Mouse (Mus musculus) hindbrain, embryonic 13.5 days (tissue): ENCODE measurements at regions not wholly inside any gene's neighbourhood (a gene's known extent, or its start where the extent isn't known, plus 50 kb on each side); places are given as distances from the start of the nearest gene placed in this dataset.

Source experiments
- ATAC-seq: fragments of 200-750 bp; cut with Nextera tagmentation; 2 replicates; pipeline ENCODE4 v1.8.0; 2017; ENCODE audit warnings: moderate TSS enrichment; ENCODE audit not compliant: low FRiP score
- H3K27ac ChIP-seq: fragments of 300-500 bp; sonication (generic); 2 replicates; pipeline ENCODE4 v1.5.1; 2015; ENCODE audit warnings: inconsistent platforms, mild to moderate bottlenecking, moderate library complexity
- H3K27me3 ChIP-seq: fragments of 300-500 bp; sonication (generic); 2 replicates; pipeline ENCODE4 v1.6.1; 2015; ENCODE audit warnings: mild to moderate bottlenecking, inconsistent platforms
- H3K36me3 ChIP-seq: fragments of 300-500 bp; sonication (generic); 2 replicates; pipeline ENCODE4 v1.6.1; 2015; ENCODE audit warnings: mild to moderate bottlenecking, inconsistent platforms
- H3K4me1 ChIP-seq: fragments of 300-500 bp; sonication (generic); replicated peaks from 2 replicates; pipeline ENCODE4 v1.6.1; 2015; ENCODE audit warnings: inconsistent platforms
- H3K4me2 ChIP-seq: fragments of 300-500 bp; sonication (generic); 2 replicates; pipeline ENCODE4 v1.6.1; 2015; ENCODE audit warnings: inconsistent platforms, mild to moderate bottlenecking, moderate library complexity
- H3K4me3 ChIP-seq: fragments of 300-500 bp; sonication (generic); 2 replicates; pipeline ENCODE4 v1.5.1; 2015; ENCODE audit warnings: mild to moderate bottlenecking, inconsistent platforms
- H3K9ac ChIP-seq: fragments of 300-500 bp; sonication (generic); 2 replicates; pipeline ENCODE4 v1.6.1; 2015; ENCODE audit warnings: mild to moderate bottlenecking, inconsistent platforms
- H3K9me3 ChIP-seq: fragments of 300-500 bp; sonication (generic); 2 replicates; pipeline ENCODE4 v1.6.1; 2016; ENCODE audit warnings: inconsistent platforms
- WGBS: fragments of 180-500 bp; shearing (Covaris S2); methylation state at CpG from one replicate; pipeline ENCODE4 v1.1.7; 2015; 5-methylcytosine and 5-hydroxymethylcytosine counted together

GRCm38 (mm10) chr6:84325384-84326114 is 268.2 kb downstream of the Cyp26b1 start:
- Histone ChIP-seq H3K4me1 (no peaks in the 10 kb centered on the region), H3K9ac (no peak overlapping the region), H3K4me2 (no peak overlapping the region), H3K4me3 (no peak overlapping the region), H3K9me3 (no peaks in the 10 kb centered on the region), H3K36me3 (no peaks in the 10 kb centered on the region), H3K27ac (no peak overlapping the region), H3K27me3 (peaks cover 11% of the 10 kb centered on the region; the same call in 1 of the 2 replicates)
- ATAC-seq, result no peak
- WGBS, result 76% methylated on average over 5 of the region's 5 CpGs

DNA sequence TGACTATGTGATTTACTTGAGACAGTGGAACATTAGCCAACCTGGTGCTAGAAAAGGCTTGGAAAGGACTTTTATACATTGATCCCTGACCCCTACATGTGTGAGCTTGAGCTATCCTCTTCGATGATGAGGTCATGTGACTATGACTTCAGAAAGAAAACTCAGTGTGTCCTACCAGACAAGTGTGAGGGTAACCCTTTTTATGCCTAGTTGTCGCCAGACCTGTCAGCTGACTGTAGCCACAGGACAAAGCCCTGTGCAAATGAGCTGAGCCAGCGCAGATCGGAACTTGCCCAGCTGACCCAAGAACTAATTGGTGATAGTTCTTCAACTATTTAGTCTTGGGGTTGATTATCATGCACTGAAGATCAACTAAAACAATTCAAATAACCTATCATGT is 269.5 kb downstream of the Cyp26b1 start:
- Histone ChIP-seq H3K27me3 (peaks cover 11% of the 10 kb centered on the region; the same call in 1 of the 2 replicates), H3K4me1 (no peaks in the 10 kb centered on the region; the same call in 1 of the 2 replicates), H3K4me2 (no peak overlapping the region), H3K9me3 (no peaks in the 10 kb centered on the region), H3K36me3 (no peaks in the 10 kb centered on the region), H3K9ac (no peak overlapping the region), H3K27ac (no peak overlapping the region), H3K4me3 (no peak overlapping the region)
- ATAC-seq, result no peak
- 86% methylated on average over 4 of the region's 4 CpGs for WGBS

GRCm38 (mm10) chr6:84322528-84322927 is 271.2 kb downstream of the Cyp26b1 start:
- no peak for ATAC-seq
- WGBS, result 89% methylated on average over 4 of the region's 4 CpGs
- peaks cover 11% of the 10 kb centered on the region; the same call in 1 of the 2 replicates for H3K27me3 ChIP-seq

DNA sequence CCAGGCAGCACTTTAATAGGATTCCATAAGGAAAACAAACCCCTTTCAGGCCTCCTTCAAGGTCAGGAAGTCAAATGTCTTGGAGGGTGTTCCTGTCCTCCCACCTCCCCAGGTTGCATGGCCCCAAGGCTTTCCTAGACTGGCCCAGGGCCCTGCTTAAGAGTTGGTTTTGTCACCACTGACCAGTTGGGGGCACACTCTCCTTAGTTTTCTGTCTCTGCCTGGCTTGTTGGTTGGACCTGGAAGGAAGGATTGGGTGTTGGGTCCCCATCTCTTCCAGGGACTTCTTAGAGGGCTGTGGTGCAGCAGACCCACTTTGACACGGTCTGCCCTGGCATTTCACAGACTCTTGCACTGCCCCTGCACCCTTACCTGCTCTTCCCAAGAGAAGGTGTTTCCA is 273.1 kb downstream of the Cyp26b1 start:
- Histone ChIP-seq H3K9me3 (no peaks in the 10 kb centered on the region), H3K4me1 (peaks cover 6% of the 10 kb centered on the region), H3K9ac (no peak overlapping the region), H3K4me2 (no peak overlapping the region), H3K27ac (no peak overlapping the region), H3K36me3 (no peaks in the 10 kb centered on the region), H3K27me3 (peaks cover 11% of the 10 kb centered on the region; the same call in 1 of the 2 replicates), H3K4me3 (no peak overlapping the region)
- no peak for ATAC-seq
- 92% methylated on average over 1 of the region's 1 CpGs for WGBS

More at GRCm38 (mm10) chr6:84322528-84322927, 271.2 kb downstream of the Cyp26b1 start:
- Histone ChIP-seq H3K9ac (no peak overlapping the region), H3K9me3 (no peaks in the 10 kb centered on the region), H3K27ac (no peak overlapping the region), H3K4me2 (no peak overlapping the region), H3K36me3 (no peaks in the 10 kb centered on the region), H3K4me1 (peaks cover 6% of the 10 kb centered on the region), H3K4me3 (no peak overlapping the region)

- Histone ChIP-seq H3K27ac (no peak overlapping the region), H3K9ac (no peak overlapping the region), H3K36me3 (no peaks in the 10 kb centered on the region), H3K9me3 (no peaks in the 10 kb centered on the region), H3K27me3 (peaks cover 28% of the 10 kb centered on the region), H3K4me3 (no peak overlapping the region), H3K4me2 (no peak overlapping the region), H3K4me1 (peaks cover 7% of the 10 kb centered on the region)
- WGBS, result 25% methylated on average over 4 of the region's 4 CpGs
- 0 out of 2 replicates have a peak, but pooled peaks have one; percentile 39 for ATAC-seq
These were observed 274.9 kb downstream of the Cyp26b1 start for GRCm38 (mm10) chr6:84318774-84319173.

DNA sequence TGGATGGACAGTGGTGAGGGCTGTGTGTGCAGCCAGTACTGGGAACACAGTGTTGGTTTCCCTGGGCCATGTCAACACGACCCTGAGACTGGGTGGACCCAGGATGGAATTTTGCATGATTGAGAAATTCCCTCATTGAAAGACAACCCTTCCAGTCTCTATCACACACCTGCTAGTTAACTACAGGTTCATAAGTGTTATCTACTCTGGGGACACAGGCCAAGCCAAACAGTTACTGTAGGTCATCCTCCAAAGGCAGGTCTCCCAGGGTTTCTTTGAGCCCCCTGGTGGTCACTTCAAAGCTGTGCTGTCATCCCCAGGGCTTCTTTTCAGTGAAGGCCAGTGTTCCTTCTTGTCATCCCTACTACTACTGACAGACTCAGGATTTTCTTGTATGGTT is 276.7 kb downstream of the Cyp26b1 start:
- no peak overlapping the region for H3K27ac ChIP-seq
- no peak overlapping the region for H3K4me2 ChIP-seq
- H3K9ac ChIP-seq, result no peak overlapping the region
- no peak for ATAC-seq
- H3K36me3 ChIP-seq, result no peaks in the 10 kb centered on the region
- WGBS, result 88% methylated on average over 1 of the region's 1 CpGs
- H3K27me3 ChIP-seq, result peaks cover 29% of the 10 kb centered on the region
- peaks cover 13% of the 10 kb centered on the region for H3K4me1 ChIP-seq
- no peaks in the 10 kb centered on the region for H3K9me3 ChIP-seq
- no peak overlapping the region for H3K4me3 ChIP-seq

DNA sequence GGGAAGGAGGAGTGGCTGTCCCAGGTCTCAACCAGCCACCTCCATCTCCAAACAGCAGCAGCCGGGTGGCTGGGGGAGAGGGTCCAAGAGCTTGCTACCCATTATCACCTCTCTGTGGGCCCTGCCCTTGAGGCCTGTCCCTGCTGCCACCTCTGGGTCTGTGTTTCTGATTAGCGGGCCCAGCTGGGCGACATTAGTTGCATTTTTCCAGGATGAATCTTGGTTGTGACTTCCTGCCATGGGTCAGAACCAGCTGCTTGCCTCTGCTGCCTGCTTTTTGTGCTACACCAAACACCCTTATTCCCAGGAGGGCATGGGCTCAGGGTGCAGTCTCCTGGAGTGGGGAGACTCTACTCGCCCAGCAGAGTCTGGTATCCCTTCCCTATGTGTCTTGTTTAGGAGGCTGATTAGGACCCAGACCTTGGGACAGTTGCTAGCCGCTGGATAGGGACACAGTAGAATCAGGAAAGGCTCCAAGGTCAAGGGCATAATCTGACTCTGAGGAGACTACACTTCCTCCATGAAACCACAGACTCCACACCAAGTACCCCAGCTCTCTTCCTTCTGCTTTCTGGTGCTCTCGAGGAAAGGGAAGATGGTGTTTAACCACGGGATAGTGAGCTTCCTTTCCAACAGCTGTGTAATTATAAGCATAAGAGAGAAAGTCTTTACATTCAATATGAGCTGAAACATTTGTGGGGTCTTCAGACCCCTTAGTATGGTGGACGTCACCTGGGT is 278.4 kb downstream of the Cyp26b1 start:
- no peak for ATAC-seq

GRCm38 (mm10) chr6:84313797-84314196 is 279.9 kb downstream of the Cyp26b1 start:
- Histone ChIP-seq H3K9ac (no peak overlapping the region), H3K4me3 (no peak overlapping the region), H3K4me1 (peaks cover 15% of the 10 kb centered on the region), H3K9me3 (no peaks in the 10 kb centered on the region), H3K4me2 (no peak overlapping the region), H3K36me3 (no peaks in the 10 kb centered on the region), H3K27me3 (peaks cover 24% of the 10 kb centered on the region), H3K27ac (no peak overlapping the region)
- no peak for ATAC-seq
- WGBS, result 13% methylated on average over 4 of the region's 4 CpGs

More for the DNA sequence above, 278.4 kb downstream of the Cyp26b1 start:
- H3K4me3 ChIP-seq, result no peak overlapping the region
- no peak overlapping the region for H3K4me2 ChIP-seq
- no peak overlapping the region for H3K27ac ChIP-seq
- no peaks in the 10 kb centered on the region for H3K36me3 ChIP-seq
- no peak overlapping the region for H3K9ac ChIP-seq
- H3K4me1 ChIP-seq, result peaks cover 18% of the 10 kb centered on the region
- no peaks in the 10 kb centered on the region for H3K9me3 ChIP-seq
- WGBS, result 87% methylated on average over 8 of the region's 8 CpGs
- peaks cover 21% of the 10 kb centered on the region for H3K27me3 ChIP-seq

- 63% methylated on average over 9 of the region's 9 CpGs for WGBS
- H3K27me3 ChIP-seq, result peaks cover 29% of the 10 kb centered on the region
These were observed 283.0 kb downstream of the Cyp26b1 start for GRCm38 (mm10) chr6:84310635-84311241.

GRCm38 (mm10) chr6:84307556-84307955 is 286.2 kb downstream of the Cyp26b1 start:
- ATAC-seq, result no peak
- 87% methylated on average over 3 of the region's 3 CpGs for WGBS
- H3K27ac ChIP-seq, result no peak overlapping the region
- no peak overlapping the region for H3K4me3 ChIP-seq
- no peaks in the 10 kb centered on the region for H3K9me3 ChIP-seq
- no peak overlapping the region for H3K9ac ChIP-seq
- H3K36me3 ChIP-seq, result no peaks in the 10 kb centered on the region
- H3K27me3 ChIP-seq, result peaks cover 8% of the 10 kb centered on the region; the same call in 1 of the 2 replicates
- H3K4me1 ChIP-seq, result peaks cover 11% of the 10 kb centered on the region
- H3K4me2 ChIP-seq, result no peak overlapping the region

More at GRCm38 (mm10) chr6:84310635-84311241, 283.0 kb downstream of the Cyp26b1 start:
- no peak overlapping the region for H3K4me3 ChIP-seq
- peaks cover 18% of the 10 kb centered on the region for H3K4me1 ChIP-seq
- no peak for ATAC-seq
- H3K27ac ChIP-seq, result no peak overlapping the region
- H3K9ac ChIP-seq, result no peak overlapping the region
- H3K36me3 ChIP-seq, result no peaks in the 10 kb centered on the region
- H3K9me3 ChIP-seq, result no peaks in the 10 kb centered on the region
- H3K4me2 ChIP-seq, result no peak overlapping the region

DNA sequence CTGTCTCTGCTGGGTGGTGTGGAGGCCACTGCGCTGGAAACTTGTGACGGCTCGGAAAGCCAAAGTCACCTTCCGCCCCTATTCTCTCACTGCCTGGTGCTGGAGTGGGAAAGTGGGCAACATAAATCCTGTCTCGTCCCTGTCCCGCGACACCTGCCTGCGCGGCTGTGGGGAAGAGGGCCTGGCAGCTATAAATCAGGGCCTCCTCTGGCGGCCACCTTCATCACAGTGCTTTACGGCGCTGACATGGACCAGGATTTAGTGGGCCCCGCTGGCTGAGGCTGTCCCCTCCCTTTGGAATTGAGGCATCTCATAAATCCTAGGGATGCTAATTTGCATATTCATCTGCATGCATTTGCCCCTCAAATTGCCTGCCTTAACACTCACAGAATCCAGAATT is 287.1 kb downstream of the Cyp26b1 start:
- peaks cover 11% of the 10 kb centered on the region for H3K4me1 ChIP-seq
- no peaks in the 10 kb centered on the region for H3K9me3 ChIP-seq
- H3K4me3 ChIP-seq, result no peak overlapping the region
- ATAC-seq, result no peak
- H3K9ac ChIP-seq, result no peak overlapping the region
- WGBS, result 69% methylated on average over 13 of the region's 13 CpGs
- no peak overlapping the region for H3K27ac ChIP-seq
- peaks cover 8% of the 10 kb centered on the region; the same call in 1 of the 2 replicates for H3K27me3 ChIP-seq
- no peaks in the 10 kb centered on the region for H3K36me3 ChIP-seq
- H3K4me2 ChIP-seq, result no peak overlapping the region

- ATAC-seq, result no peak
- no peaks in the 10 kb centered on the region for H3K9me3 ChIP-seq
- no peak overlapping the region for H3K9ac ChIP-seq
- no peak overlapping the region for H3K4me3 ChIP-seq
- H3K27ac ChIP-seq, result no peak overlapping the region
- peaks cover 8% of the 10 kb centered on the region; the same call in 1 of the 2 replicates for H3K27me3 ChIP-seq
- H3K4me1 ChIP-seq, result peaks cover 7% of the 10 kb centered on the region
- 79% methylated on average over 3 of the region's 3 CpGs for WGBS
- no peak overlapping the region for H3K4me2 ChIP-seq
- no peaks in the 10 kb centered on the region for H3K36me3 ChIP-seq
These were observed 288.6 kb downstream of the Cyp26b1 start for GRCm38 (mm10) chr6:84305093-84305492.
